Mouse (Mus musculus): ENCODE results near the gene Gng7. TPM values are rescaled to one million over a fixed set of nuclear protein-coding genes. Genes with fewer than 3 reads are reported as not detected.
"Not testable (repeated sequence)": the region's sequence is repeated elsewhere in the genome, so short reads cannot be mapped to it uniquely, and the experiment has no call there.

Gng7 gene
- total RNA-seq (2021) = 1 to 10 TPM; 2.3 to 2.5 TPM
- long read RNA-seq, experiment 1, partial matches to known transcripts = 0 of 3 reads
- long read RNA-seq, experiment 1, other reads (novel, unspliced or antisense) = 2 of 3 reads
- long read RNA-seq, experiment 2, partial matches to known transcripts = 0 of 1 reads
- long read RNA-seq, experiment 2, other reads (novel, unspliced or antisense) = 0 of 1 reads

DNA sequence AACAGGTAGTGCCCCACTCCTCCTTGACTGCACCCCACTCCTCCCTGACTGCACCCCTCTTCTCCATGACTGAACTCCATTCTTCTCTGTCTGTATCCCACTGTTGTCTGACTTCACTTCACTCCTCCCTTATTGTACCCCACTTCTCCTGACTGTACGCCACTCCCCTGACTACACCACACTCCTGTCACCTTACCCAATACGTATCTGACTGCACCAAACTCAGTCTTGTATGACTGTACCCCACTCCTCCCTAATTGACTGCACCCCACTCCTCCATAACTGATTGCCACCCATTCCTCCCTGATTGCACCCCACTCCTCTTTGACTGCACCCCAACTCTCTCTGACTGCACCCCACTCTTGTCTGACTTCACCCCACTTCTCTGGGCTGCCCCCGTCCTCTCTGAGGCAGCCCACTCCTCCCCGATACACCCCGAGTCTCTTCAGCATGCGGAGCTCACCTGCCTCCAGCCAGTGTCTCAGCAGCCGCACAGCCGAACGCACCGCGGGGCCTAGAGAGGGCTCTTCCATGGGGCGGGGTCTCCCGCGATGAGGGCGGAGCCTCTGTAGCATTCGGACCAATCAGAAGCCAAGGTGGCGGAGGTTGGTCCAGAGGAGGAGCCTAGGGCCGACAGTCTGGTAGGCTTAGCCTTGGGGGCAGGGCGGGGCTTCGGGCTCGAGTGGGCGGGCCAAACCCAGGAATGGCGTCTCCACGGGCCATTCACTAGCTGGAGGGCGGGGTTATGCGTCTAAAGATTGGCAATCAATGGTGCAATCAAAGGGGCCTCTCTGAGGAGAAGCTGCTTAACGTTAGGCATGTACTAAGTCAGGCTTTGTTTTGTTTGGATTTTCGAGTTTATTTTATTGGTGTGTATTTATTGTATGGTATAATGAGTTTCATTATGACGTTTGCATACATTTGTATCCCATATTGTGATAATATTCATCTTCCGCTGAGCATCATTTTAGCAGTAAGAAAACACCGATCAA is at the start of gene Gng7:
Gene Gng7 (minus strand): TSS at position 553 of the 992 bp plus-strand sequence.
- peak; percentile 99 for DNase-seq (ENCODE audit: low spot score)

DNA sequence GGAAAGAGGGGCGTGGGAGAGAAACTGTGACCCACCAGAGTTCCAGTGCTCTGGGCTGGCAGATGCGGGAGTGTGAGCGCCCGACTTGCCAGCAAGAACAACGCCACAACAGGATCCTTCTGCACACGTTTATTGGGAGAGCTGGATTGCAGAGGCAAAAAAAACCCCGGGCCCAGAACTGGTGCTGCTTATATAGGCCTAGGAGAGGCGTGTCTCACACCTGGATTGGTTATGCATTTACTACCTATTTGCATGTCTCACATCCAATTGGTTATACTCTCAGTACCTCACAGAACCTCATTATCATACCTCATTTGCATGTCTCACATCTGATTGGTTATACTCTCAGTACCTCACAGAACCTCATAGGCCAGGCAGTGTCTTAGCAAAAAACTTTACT is 49.8 kb upstream of the Gng7 start:
- DNase-seq (ENCODE audit: low spot score) = not testable (repeated sequence)

DNA sequence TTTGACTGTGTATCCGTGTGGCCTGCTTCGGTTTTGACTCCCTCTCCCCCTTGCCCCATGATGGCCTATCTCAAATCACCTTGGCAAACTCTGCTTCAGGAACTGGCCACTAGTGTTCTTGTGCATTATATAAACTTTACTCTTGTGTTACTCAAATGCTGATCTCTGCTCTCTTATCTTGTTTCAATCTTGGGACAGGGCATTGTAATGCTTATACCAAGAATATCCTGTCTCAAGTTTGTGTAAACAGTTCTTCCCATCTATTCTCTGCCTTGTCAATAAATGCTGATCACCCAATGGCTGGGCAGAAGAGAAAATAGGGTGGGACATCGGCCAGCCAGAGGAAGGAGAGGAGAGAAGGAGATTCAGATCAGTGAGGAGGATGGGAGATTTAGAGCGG is 48.0 kb upstream of the Gng7 start:
- DNase-seq (ENCODE audit: low spot score) = no peak

DNA sequence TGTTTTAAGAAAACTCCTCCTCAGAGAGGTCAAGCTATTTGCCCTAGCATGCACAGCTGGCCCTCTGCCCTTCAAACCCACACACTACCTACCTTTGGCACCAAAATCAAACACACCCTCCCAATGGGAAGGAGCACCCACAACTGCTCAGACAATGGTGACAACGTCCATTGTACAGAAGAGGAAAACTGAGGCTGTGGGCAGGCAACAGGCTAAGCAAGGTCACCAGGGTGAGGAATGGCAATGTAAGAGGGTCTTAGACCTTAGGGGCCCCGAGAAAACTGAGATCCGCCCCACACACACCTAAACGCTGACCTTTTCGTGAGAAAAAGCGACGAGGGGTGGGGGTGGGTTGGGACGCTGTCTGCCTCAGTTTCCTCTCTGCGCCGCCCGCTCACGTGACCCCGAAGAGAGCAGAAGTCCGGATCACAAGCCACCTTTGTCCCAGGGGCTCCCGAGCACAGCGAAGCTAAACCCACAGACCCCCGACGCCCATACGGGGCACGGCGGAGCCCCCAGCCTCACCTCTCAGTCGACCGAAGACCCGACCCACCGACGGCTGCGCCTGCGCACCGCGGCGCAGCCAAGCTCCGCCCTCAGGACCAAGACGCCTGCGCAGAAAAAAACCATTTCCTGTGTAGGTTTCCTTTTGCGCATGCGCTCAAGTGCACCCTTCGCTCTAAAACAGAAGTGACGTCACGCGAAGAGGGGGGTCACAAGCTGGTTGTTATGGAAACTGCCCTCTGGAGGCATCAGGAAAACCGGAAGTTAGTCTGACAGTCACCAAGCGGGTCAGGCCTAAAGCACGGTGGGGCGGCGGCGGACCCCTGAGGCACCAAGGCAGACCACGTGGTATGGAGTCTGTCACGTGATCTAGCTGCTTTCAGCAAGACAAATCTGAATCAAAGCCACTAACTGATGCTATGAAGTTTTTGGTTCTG is 45.1 kb upstream of the Gng7 start, which contains the start of gene Sgta:
Gene Sgta (minus strand): TSS at position 579 of the 941 bp plus-strand sequence.
- peak; percentile 100 for DNase-seq (ENCODE audit: low spot score)

DNA sequence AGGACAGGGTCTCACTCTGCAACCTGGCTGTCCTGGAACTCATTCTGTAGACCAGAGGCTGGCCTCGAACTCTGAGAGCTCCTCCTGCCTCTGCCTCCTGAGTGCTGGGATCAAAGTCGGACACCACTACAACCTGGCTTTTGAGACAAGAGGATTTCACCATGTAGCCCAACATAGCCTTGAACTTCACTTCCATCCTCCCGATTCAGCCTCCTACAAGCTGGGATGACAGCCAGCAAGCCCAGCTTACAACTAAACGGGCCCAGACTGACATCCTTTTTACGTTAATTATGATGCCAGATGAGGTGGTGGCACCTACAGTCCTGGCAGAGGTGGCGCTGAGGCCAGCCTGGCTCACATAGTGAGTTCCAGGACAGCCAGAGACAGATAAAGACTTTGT is 44.2 kb upstream of the Gng7 start:
- no peak for DNase-seq (ENCODE audit: low spot score)

DNA sequence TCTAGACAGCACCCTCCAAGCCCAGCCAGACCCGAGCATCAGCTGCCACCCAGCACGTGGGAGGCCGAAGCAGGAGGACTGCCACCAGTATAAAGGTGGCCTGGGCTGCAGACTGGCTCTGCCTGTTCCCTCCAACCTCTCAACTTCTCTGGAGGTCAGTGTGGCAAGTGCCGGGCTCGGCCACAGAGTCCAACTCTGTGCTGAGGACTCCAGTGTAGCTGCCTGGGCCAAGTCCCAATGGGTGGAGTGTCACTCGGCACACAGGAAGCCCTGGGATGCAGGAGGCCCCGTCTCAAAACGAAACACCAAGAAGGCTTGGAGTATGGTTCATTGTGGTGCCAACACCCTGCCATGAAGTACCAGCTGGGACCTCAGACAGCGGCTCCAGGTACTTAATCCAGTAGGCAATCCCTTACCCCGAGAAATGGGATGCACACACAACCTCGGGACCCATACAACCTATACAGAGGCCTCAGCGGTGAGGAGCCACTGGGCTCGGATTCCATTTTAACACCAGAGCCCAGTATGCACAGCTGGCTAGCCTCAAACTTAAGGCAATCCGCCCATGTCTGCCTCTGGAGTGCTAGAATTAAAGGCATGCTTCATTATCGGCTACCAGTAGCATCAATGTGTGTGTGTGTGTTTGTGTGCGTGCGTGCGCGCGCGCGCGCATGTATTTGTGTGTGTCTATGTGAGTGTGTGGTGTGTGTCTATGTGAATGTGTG is 42.8 kb upstream of the Gng7 start:
- no peak for DNase-seq (ENCODE audit: low spot score)

DNA sequence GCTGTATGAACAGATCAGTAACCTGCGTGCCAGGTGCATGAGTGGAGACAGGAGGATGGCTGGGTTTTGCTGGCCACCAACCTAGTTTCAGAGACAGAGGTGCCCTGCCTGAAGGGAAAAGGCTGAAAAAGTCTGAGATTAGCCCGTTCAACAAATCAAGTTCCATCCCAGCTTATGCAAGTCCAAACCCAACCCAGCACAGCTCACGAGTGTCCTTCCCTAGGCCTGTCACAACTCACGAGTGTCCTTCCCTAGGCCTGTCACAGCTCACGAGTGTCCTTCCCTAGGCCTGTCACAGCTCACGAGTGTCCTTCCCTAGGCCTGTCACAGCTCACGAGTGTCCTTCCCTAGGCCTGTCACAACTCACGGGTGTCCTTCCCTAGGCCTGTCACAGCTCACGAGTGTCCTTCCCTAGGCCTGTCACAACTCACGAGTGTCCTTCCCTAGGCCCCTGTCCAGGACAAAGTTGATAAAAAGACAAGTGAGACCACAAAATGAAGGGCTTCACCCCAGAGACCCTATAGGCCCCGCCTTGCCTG is 41.1 kb upstream of the Gng7 start:
- DNase-seq (ENCODE audit: low spot score) = not testable (repeated sequence)

DNA sequence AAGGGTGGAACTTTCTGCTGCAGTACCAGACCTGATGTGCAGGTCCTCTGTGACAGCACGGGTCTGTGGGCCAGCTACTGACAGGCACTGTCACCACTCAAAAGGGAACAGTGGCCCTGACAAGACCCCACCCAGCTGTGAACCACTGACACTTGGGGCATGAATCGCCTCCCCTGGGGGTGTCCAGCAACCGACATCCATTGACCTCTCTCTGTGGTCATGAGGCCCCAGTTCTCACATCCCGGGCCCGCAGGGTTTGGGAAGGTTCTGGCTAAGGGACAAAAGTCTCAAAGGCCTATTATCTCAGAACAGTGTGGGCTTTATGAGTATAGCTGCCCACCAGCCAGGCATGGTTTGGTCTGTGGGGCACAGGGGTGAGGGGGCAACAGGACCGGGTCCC is 40.4 kb upstream of the Gng7 start:
- DNase-seq (ENCODE audit: low spot score) = no peak

DNA sequence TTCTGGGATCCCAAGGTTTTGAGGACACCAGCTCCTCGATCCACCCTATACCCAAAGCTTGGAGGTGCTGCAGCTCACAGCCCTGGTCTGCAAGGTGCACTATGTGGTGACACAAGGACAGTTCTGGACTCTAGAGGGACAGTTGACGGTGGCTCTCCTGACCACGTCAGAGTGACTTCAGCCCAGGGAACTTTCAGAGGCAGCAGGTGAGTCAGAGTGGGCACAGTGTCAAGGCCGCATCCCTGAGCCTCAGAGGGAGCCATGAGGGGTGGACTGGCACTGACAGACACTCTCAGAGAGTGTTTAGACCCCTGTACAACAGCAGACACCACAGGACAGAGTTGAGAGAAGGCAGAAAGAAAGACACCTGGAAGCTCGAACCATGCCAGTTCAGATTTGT is 37.8 kb upstream of the Gng7 start:
- DNase-seq (ENCODE audit: low spot score) = no peak

DNA sequence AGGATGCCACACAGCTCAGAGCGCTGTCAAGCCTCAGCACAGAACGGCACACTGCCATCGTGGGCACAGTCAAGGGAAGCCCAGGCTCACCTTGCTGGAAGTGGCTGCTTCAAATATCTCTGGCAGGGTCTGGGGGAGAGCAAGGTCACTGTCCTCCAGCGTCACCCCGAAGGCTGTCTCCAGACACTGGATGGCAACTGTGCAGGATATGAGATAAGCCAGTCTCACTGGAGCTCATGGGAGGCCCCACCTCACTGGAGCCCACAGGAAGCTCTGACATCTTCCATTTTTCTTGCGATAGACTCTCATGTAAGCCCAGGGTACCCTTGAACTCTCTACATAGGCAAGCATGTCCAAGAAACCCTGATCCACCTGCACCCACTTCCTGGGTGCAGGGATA is 36.4 kb upstream of the Gng7 start:
- no peak for DNase-seq (ENCODE audit: low spot score)

DNA sequence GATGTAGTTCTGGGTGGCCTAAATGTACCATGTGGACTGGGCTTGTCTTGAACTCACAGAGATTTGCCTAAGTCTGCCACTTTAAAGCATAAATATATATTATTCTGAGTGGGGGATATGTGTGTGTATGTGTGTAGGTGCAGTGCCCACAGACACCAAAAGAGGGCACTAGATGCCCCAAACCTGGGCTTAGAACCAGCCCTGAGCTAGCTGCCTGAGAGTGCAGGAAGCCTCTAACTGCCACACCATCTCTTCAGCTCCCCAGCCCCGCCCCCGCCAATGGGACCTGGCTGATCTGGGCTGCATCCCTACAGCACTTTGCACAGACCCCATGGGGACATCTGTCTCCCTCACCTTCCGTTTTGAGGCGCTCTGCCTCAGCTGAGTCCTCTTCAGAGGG is 35.9 kb upstream of the Gng7 start:
- DNase-seq (ENCODE audit: low spot score) = no peak

DNA sequence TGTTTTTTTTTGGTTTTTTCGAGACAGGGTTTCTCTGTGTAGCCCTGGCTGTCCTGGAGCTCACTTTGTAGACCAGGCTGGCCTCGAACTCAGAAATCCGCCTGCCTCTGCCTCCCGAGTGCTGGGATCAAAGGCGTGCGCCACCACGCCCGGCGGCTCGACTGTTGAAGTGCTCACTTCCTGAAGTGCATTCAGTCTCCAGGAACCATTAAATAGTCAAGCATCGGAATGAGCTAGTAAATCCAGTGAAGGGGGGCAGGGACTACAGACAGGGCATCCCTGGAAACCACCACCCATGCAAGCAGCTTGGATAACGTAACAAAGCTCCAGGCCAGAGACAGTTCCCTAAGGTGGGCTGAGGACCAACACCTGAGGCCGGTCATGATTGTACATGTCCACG is 30.5 kb upstream of the Gng7 start:
- DNase-seq (ENCODE audit: low spot score) = not testable (repeated sequence)

DNA sequence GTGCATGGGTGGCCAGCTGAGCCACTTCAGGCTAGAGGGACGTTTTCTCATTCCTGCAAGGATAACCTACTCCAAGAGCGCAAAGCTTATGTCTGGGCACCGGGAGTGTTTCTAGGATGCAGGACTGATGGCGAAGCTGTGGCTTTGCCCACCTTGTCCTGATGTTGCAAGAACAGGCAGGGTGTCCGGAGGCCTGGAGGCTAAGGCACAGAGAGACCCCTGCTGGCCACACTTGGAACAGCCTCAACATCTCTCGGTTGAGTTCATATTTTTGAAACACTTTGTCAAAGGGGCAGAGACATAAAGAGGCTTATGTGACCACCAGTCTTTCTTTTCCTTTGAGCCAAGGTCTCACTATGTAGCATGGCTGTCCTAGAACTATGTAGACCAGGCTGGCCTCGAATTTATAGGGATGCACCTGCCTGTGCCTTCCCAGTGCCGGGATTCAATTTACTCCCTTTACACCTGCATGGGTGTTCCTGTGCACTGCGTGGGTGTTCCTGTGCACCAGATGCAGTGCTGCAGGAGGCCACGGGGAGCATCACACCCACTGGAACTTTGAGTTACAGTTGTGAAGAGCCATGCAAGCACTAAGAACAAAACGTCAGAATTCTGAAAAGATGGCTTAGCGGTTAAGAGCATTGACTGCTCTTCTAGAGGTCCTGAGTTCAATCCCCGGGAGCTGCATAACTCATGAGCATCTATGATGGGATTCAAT is 26.9 kb upstream of the Gng7 start:
- DNase-seq (ENCODE audit: low spot score) = peak; percentile 67

DNA sequence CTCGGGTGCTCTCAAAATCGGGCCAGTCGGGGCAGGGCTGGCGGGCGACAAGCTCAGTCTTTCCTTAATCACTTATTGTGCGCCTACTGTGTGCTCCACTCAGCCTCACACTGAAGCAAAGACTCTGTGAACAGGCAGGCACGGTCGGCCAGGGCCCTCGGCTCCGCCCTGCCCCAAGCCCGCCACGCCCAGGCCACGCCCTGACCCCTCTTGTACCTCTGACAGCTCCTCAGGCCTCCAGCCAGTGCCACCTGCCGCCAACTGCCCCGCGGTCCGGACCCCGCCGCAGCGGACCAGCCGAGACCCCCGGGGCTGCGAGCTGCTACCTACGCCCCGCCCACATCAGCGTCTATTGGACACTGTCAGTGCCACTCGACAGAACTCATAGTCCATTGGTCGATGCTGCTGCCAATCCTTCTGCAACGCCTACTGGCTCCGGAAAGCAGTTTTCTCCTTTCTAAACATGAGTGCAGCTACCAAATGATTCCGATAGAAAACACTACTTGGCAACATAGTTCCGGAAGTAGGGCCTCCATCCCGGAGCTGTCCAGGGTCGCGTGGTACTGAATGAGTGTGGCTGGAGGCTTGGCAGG is 22.3 kb upstream of the Gng7 start, which contains the start of gene Slc39a3:
Gene Slc39a3 (minus strand): TSS at position 439 of the 593 bp plus-strand sequence.
- peak; percentile 99 for DNase-seq (ENCODE audit: low spot score)

DNA sequence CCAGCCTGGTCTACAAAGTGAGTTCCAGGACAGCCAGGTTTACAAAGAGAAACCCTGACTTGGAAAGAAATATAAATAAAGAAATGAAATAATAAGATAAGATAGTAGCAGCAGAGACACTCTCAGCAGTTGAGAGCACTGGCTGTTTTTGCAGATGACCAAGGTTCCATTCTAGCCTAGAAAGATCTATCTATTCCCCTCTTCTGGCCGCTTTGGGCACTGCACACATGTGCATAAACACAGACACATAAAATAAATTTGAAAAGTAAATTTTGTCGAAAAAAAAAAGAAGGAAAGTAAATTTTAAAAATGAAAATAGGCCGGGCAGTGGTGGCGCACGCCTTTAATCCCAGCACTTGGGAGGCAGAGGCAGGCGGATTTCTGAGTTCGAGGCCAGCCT is 21.5 kb upstream of the Gng7 start:
- DNase-seq (ENCODE audit: low spot score) = no peak

DNA sequence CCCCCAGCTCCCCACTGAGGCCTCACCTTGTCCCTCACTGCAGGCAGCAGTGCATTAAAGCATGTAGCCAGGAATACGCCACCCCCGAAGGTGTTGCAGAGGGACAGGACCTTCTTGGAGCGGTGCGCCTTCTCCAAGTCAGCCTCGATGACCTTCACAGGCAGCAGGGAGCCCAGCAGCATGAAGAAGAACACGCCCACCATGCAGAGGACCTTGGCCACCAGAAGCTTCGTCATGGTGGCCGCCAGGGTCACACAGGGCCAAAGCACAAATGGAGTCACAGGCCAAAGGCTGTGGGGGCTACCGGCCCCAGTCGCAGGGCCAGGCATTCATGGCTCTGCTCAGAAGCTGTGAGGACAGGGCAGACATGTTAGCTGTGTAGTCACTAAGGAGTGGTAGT is 18.8 kb upstream of the Gng7 start:
- DNase-seq (ENCODE audit: low spot score) = no peak

DNA sequence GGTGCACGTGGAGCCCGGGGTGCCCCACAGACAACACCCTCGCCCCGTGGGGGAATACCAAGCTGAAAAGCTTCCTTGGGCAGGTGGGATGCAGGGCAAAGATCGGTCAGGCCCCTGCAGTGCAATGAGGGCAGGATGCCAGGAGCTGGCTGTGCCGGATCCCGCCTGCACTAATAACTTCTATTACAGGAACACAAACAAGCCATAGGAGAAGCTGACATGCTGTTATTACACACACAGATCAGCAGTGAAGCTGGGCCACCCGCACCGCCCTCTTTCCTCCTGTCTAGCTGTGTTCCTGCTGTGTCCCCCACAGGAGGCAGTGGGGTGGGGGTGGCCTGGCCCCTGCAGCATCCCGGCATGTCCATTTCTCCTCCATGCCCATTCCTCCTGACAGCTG is 14.3 kb upstream of the Gng7 start:
- DNase-seq (ENCODE audit: low spot score) = no peak

DNA sequence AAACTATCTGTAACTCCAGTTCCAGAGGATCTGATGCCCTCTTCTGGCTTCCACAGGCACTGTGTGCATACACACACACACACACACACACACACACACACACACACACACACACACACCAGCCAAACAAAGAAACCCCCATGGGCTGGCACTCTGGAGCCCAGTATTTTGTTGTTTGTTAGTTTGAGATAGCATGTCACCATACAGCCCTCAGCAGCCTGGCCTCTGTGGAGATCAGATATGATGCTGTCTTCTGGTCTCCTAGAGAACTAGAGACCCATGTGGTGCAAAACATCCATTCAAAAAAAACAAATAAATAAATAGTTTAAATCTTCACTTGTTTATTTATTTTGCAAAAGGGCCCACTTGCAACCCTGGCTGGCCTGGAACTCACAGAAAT is 13.5 kb upstream of the Gng7 start:
- DNase-seq (ENCODE audit: low spot score) = no peak

DNA sequence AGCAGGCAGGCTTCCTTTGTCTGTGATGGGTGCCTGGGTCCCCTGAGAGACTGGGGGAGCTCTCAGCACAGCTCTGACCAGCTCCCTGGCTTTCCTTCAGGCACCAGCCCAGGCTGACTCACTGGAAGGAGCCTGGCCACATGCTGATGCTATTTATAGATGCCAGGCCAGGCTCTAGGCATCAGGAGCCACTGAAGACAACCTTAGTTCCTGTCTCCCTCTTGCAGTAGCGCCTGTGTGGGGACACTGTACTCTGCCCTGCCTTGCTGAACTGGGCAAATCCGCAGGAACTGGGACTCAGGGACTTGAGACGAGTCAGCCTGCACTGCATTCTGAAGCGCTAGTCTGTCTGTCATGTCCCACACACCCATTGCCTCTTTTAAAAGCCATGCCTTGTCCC is 12.6 kb upstream of the Gng7 start:
- peak; percentile 68 for DNase-seq (ENCODE audit: low spot score)

DNA sequence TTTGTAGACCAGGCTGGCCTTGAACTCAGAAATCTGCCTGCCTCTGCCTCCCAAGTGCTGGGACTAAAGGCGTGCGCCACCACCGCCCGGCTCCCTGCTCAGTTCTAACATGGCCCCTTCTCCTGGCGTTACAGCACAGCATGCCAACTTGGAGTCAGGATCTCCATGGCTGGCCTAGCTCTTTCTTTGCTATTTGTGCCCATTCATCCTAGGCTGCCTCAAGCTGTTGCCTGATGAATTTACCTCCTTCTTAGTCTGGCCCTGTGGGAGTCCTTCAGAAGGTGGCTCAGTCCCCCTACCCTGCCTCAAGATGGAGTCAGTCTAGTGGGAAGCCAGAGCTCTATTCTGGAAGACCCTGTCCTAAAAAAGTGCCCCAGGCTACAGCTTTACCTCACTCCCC is 12.1 kb upstream of the Gng7 start:
- no peak for DNase-seq (ENCODE audit: low spot score)
